Mouse (Mus musculus): ENCODE measurements around the gene Zfp14.

The Zfp14 gene

GRCm38 (mm10) chr7:30050882-30051548, at the start of gene Zfp14:
Gene Zfp14 (minus strand): TSS chr7:30051380.
- peak; percentile 87 to 89 for DNase-seq

GRCm38 (mm10) chr7:30099297-30099696, 48.1 kb upstream of the Zfp14 start:
- DNase-seq = peak; percentile 26 to 30

- no peak for DNase-seq
Observed at GRCm38 (mm10) chr7:30095551-30096125, 44.5 kb upstream of the Zfp14 start.

GRCm38 (mm10) chr7:30094646-30095429, 43.7 kb upstream of the Zfp14 start, which contains the start of gene Zfp260:
Gene Zfp260 (plus strand): TSS chr7:30094777.
- peak; percentile 82 to 83 for DNase-seq

- DNase-seq = no peak
Observed at GRCm38 (mm10) chr7:30093918-30094415, 42.8 kb upstream of the Zfp14 start.

GRCm38 (mm10) chr7:30092666-30093065, 41.5 kb upstream of the Zfp14 start:
- no peak for DNase-seq

- DNase-seq = peak; percentile 37 to 45
Observed at GRCm38 (mm10) chr7:30090970-30091585, 39.9 kb upstream of the Zfp14 start.

- peak; percentile 92 to 93 for DNase-seq
Observed at GRCm38 (mm10) chr7:30090092-30090969, 39.2 kb upstream of the Zfp14 start, which contains the start of the genes Gm26920 and Zfp566. Gene Gm26920 (minus strand): TSS chr7:30090410. Gene Zfp566 (minus strand): TSS chr7:30090527.

GRCm38 (mm10) chr7:30089405-30089804, 38.2 kb upstream of the Zfp14 start:
- no peak for DNase-seq

GRCm38 (mm10) chr7:30086524-30086923, 35.3 kb upstream of the Zfp14 start:
- no peak for DNase-seq

- DNase-seq = peak; percentile 78 to 81
Observed at GRCm38 (mm10) chr7:30072146-30073028, 21.2 kb upstream of the Zfp14 start, which contains the start of gene Zfp82. Gene Zfp82 (minus strand): TSS chr7:30072900.

GRCm38 (mm10) chr7:30064622-30065021, 13.4 kb upstream of the Zfp14 start:
- no peak for DNase-seq

- DNase-seq = peak; percentile 7 to 21
Observed at GRCm38 (mm10) chr7:30062478-30062877, 11.3 kb upstream of the Zfp14 start.

- DNase-seq = no peak
Observed at GRCm38 (mm10) chr7:30060341-30060740, 9.2 kb upstream of the Zfp14 start.

GRCm38 (mm10) chr7:30053591-30053990, 2.4 kb upstream of the Zfp14 start:
- DNase-seq = no peak

GRCm38 (mm10) chr7:30048126-30048525, 3.1 kb downstream of the Zfp14 start:
- DNase-seq = no peak

- DNase-seq = peak; percentile 7 to 10
Observed at GRCm38 (mm10) chr7:30044354-30044753, 6.8 kb downstream of the Zfp14 start.

- DNase-seq = no peak
Observed at GRCm38 (mm10) chr7:30034331-30034730, 16.8 kb downstream of the Zfp14 start.

- no peak for DNase-seq
Observed at GRCm38 (mm10) chr7:30031379-30031778, 19.8 kb downstream of the Zfp14 start.

GRCm38 (mm10) chr7:30030677-30031076, 20.5 kb downstream of the Zfp14 start:
- DNase-seq = no peak

- no peak for DNase-seq
Observed at GRCm38 (mm10) chr7:30028572-30028971, 22.6 kb downstream of the Zfp14 start.
